Comparison of ENCODE assay signal across 12 mouse cellular contexts in the genomic region with DNA sequence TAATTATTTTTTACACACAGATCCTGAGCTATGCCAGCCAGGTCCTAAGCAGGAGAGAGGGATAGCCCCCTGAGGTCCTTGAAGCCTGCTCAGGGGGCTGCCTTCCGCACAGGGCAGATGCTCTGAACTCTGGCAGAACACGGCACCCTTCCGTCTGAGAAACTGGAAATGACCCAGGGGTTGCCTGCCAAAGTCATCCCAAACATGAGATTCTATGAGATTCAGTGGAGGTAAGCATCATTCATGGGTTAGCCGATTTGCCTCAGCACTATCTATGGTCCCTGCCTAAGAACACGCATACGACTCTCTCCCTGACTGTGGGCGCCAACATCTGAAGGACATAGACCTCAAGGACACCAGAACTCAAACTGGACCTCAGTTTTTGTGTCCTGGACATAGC.
"Had no signal": no experiment of that assay in that cellular context is flagged by ENCODE, and none has a peak within 500 bp of the region (broad histone marks: within the 10 kb centered on the region; RNA-seq: fewer than 3 reads in every experiment).

No protein-coding gene starts in this region.

- DNase-seq: gastrocnemius, adult 2 months; gastrocnemius, postnatal 10 days; gastrocnemius, postnatal 25 days; heart, adult 2 months; heart, postnatal 10 days; heart, postnatal 4 days; kidney, adult 18-20 months; kidney, adult 8-10 months; kidney, postnatal 10 days; kidney, postnatal 4 days; liver; liver, embryonic 13.5 days had no signal
